Mouse (Mus musculus): ENCODE measurements around the gene 3830406C13Rik.

DNA sequence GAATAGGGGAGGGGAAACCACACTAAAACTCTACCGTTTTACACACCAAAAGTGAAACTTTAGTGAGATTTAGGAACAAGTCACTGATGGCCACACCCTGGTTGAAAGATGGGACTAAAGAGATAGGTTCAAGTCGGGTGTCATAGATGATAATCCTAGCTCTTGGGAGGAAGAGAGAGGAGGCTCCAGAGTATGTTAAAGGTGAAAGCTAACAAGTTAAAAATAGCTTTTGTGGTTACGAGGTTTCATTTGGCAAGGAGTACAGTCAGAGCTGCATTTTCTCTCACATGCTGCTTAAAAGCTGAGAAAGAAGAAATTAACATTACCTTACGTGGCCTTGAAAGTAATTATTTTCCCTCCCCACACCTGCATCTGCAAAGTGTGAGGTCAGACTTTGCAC lies 40.2 kb upstream of the 3830406C13Rik start:
- TF ChIP-seq TAL1 (IDR thresholded peaks at IDR 0.05; ENCODE audit: low read length) = no peak
- TF ChIP-seq GATA1 (IDR thresholded peaks at IDR 0.05; ENCODE audit: low read length) = no peak

Measured in erythroblast, embryonic 14.5 days (primary cell).